Mouse (Mus musculus) heart, adult 18-20 months (tissue): ENCODE measurements around the gene Syt17. TPM values are rescaled to one million over a fixed set of nuclear protein-coding genes. Genes with fewer than 3 reads are reported as not detected.
"Not testable (repeated sequence)": the region's sequence is repeated elsewhere in the genome, so short reads cannot be mapped to it uniquely, and the experiment has no call there.

Experiments used
- DNase-seq, 2 experiments: peaks; one replicate each; pipeline ENCODE4 v3.0.0; 2021 to 2022; ENCODE audit warnings: mixed read lengths in 1 of 2
- total RNA-seq, 2 experiments: library from RNA; stranded (reverse); gene quantifications; 2 replicates each; pipeline ENCODE4 v1.2.3; 2021

Gene Syt17
- total RNA-seq, 2 experiments from 2014 or later = 0.57 to 1.2 TPM

GRCm38 (mm10) chr7:118376590-118376989 lies 71.4 kb downstream of the Syt17 start:
- peak; percentile 23 to 56 for DNase-seq

GRCm38 (mm10) chr7:118375341-118375740 lies 72.7 kb downstream of the Syt17 start:
- DNase-seq = peak; percentile 79 to 83

- no peak for DNase-seq
Measured at GRCm38 (mm10) chr7:118371361-118371760, 76.7 kb downstream of the Syt17 start.

- no peak for DNase-seq
Measured at GRCm38 (mm10) chr7:118369705-118370104, 78.3 kb downstream of the Syt17 start.

GRCm38 (mm10) chr7:118365902-118366301 lies 82.1 kb downstream of the Syt17 start:
- no peak for DNase-seq

GRCm38 (mm10) chr7:118365251-118365650 lies 82.8 kb downstream of the Syt17 start:
- no peak for DNase-seq

GRCm38 (mm10) chr7:118364353-118365007 lies 83.5 kb downstream of the Syt17 start:
- DNase-seq = peak in 1 of 2 experiments; percentile 43

- DNase-seq = no peak
Measured at GRCm38 (mm10) chr7:118363587-118364233, 84.3 kb downstream of the Syt17 start.

GRCm38 (mm10) chr7:118362931-118363330 lies 85.1 kb downstream of the Syt17 start:
- DNase-seq = no peak

GRCm38 (mm10) chr7:118362258-118362657 lies 85.8 kb downstream of the Syt17 start:
- DNase-seq = no peak

- DNase-seq = no peak
Measured at GRCm38 (mm10) chr7:118358977-118359376, 89.0 kb downstream of the Syt17 start.

- DNase-seq = not testable (repeated sequence)
Measured at GRCm38 (mm10) chr7:118356410-118357005, 91.5 kb downstream of the Syt17 start.

GRCm38 (mm10) chr7:118350840-118351239 lies 97.2 kb downstream of the Syt17 start:
- no peak for DNase-seq

GRCm38 (mm10) chr7:118346943-118347342 lies 101.1 kb downstream of the Syt17 start:
- no peak for DNase-seq

GRCm38 (mm10) chr7:118346432-118346831 lies 101.6 kb downstream of the Syt17 start:
- no peak for DNase-seq

- DNase-seq = no peak
Measured at GRCm38 (mm10) chr7:118345396-118345795, 102.6 kb downstream of the Syt17 start.

GRCm38 (mm10) chr7:118344701-118345100 lies 103.3 kb downstream of the Syt17 start:
- DNase-seq = peak; percentile 10 to 26

Other genes with a start within 250 kb of the Syt17 start
- gene Smg1, start 204.6 kb downstream of the Syt17 start, total RNA-seq = 10 to 100 TPM; 33.4 to 39.3 TPM
- 10 to 100 TPM; 19.1 to 23.7 TPM for gene Itpripl2, start 43.8 kb upstream of the Syt17 start, total RNA-seq
- 100 to 1,000 TPM; 120 to 126 TPM for gene Coq7, start 85.1 kb upstream of the Syt17 start, total RNA-seq
- gene Tmc7, start 136.5 kb upstream of the Syt17 start, total RNA-seq = 1 to 10 TPM; 5.4 to 9.2 TPM
- under 1 TPM; 0.17 to 0.87 TPM for gene Tmc5, start 149.1 kb upstream of the Syt17 start, total RNA-seq